Mouse (Mus musculus): Measurements from ENCODE around the gene Nrxn2.

Nrxn2 gene

GRCm38 (mm10) chr19:6493219-6493618 lies 74.7 kb downstream of the Nrxn2 start:
- CTCF ChIA-PET: no interaction called here

GRCm38 (mm10) chr19:6494032-6494431 lies 75.5 kb downstream of the Nrxn2 start:
- CTCF ChIA-PET: no interaction called here

GRCm38 (mm10) chr19:6494504-6495170 lies 76.1 kb downstream of the Nrxn2 start:
- CTCF ChIA-PET: interaction anchor here (0.6 kb wide), 1 partner anchor 169 kb away, joined by 3 read pairs; no protein-coding TSS in a partner anchor

GRCm38 (mm10) chr19:6495714-6496113 lies 77.2 kb downstream of the Nrxn2 start:
- CTCF ChIA-PET: interaction anchor here (0.6 kb wide), 1 partner anchor 1896 kb away, joined by 3 read pairs; no protein-coding TSS in a partner anchor

- CTCF ChIA-PET: interaction anchor here (0.7 kb wide), 1 partner anchor 355 kb away, joined by 4 read pairs; no protein-coding TSS in a partner anchor
Measured at GRCm38 (mm10) chr19:6496462-6497149, 78.1 kb downstream of the Nrxn2 start.

- CTCF ChIA-PET: no interaction called here
Measured at GRCm38 (mm10) chr19:6497150-6497801, 78.7 kb downstream of the Nrxn2 start.

GRCm38 (mm10) chr19:6497803-6498202 lies 79.3 kb downstream of the Nrxn2 start:
- CTCF ChIA-PET: no interaction called here

GRCm38 (mm10) chr19:6498350-6499131 lies 80.0 kb downstream of the Nrxn2 start:
- CTCF ChIA-PET: no interaction called here

GRCm38 (mm10) chr19:6499860-6500635 lies 81.5 kb downstream of the Nrxn2 start:
- CTCF ChIA-PET: no interaction called here

GRCm38 (mm10) chr19:6500636-6501025 lies 82.1 kb downstream of the Nrxn2 start:
- CTCF ChIA-PET: no interaction called here

- CTCF ChIA-PET: no interaction called here
Measured at GRCm38 (mm10) chr19:6502035-6502541, 83.6 kb downstream of the Nrxn2 start.

GRCm38 (mm10) chr19:6502543-6503319 lies 84.2 kb downstream of the Nrxn2 start:
- CTCF ChIA-PET: no interaction called here

- CTCF ChIA-PET: interaction anchor here (0.6 kb wide), 1 partner anchor 147 kb away, joined by 5 read pairs; no protein-coding TSS in a partner anchor
Measured at GRCm38 (mm10) chr19:6503926-6504655, 85.6 kb downstream of the Nrxn2 start.

- CTCF ChIA-PET: interaction anchor here (0.6 kb wide), 1 partner anchor 147 kb away, joined by 5 read pairs; no protein-coding TSS in a partner anchor
Measured at GRCm38 (mm10) chr19:6504656-6505045, 86.1 kb downstream of the Nrxn2 start.

GRCm38 (mm10) chr19:6507393-6507792 lies 88.9 kb downstream of the Nrxn2 start:
- CTCF ChIA-PET: no interaction called here

- CTCF ChIA-PET: no interaction called here
Measured at GRCm38 (mm10) chr19:6509881-6510280, 91.3 kb downstream of the Nrxn2 start.

GRCm38 (mm10) chr19:6510546-6510945 lies 92.0 kb downstream of the Nrxn2 start:
- CTCF ChIA-PET: no interaction called here

GRCm38 (mm10) chr19:6513389-6514139 lies 95.0 kb downstream of the Nrxn2 start:
- CTCF ChIA-PET: no interaction called here

GRCm38 (mm10) chr19:6514940-6515339 lies 96.4 kb downstream of the Nrxn2 start:
- CTCF ChIA-PET: no interaction called here

Data from spleen, embryonic (tissue).